Mouse (Mus musculus) embryonic fibroblast, embryonic 13.5 days (primary cell): ENCODE measurements around the gene Gusb. TPM values are rescaled to one million over a fixed set of nuclear protein-coding genes. Genes with fewer than 3 reads are reported as not detected.

Source experiments
- H3K27ac ChIP-seq: 2 replicates; pipeline ENCODE4 v1.5.1; 2012; ENCODE audit warnings: low read length, control low read depth, inconsistent platforms; ENCODE audit not compliant: insufficient read depth
- H3K4me1 ChIP-seq: 2 replicates; pipeline ENCODE4 v1.6.1; 2011; ENCODE audit warnings: low read length; ENCODE audit not compliant: control insufficient read depth, insufficient read depth
- H3K4me3 ChIP-seq: 2 replicates; pipeline ENCODE4 v1.5.1; 2011; ENCODE audit warnings: mild to moderate bottlenecking, control low read depth, low read length; ENCODE audit not compliant: insufficient read depth
- CTCF ChIP-seq: IDR thresholded peaks from 2 replicates; pipeline ENCODE4 v1.5.1; 2011; ENCODE audit warnings: mild to moderate bottlenecking, control low read depth, low read length, moderate library complexity, borderline replicate concordance; ENCODE audit not compliant: insufficient read depth
- POLR2A ChIP-seq: IDR thresholded peaks from 2 replicates; pipeline ENCODE4 v1.6.1; 2011; ENCODE audit warnings: low read depth, mild to moderate bottlenecking, control low read depth, low read length, moderate library complexity
- polyA plus RNA-seq: library from polyadenylated mRNA; stranded (reverse); fragments of >200 nt; gene quantifications from 2 replicates; pipeline ENCODE4 v1.2.4, GENCODE M21; 2011; ENCODE audit warnings: low read depth; ENCODE audit not compliant: missing spikeins, insufficient read length

Gene Gusb
- polyA plus RNA-seq, 1 experiment, result 43.4 TPM

GRCm38 (mm10) chr5:130023767-130024539 is 21.1 kb upstream of the Gusb start:
- peaks cover 4% of the 10 kb centered on the region for H3K4me1 ChIP-seq
- H3K27ac ChIP-seq, result no peak overlapping the region
- H3K4me3 ChIP-seq, result peak overlapping the region; percentile 84
- TF ChIP-seq POLR2A (peak; percentile 90), CTCF (peak; percentile 75; the same call in 1 of the 2 replicates)

- Histone ChIP-seq H3K4me1 (peaks cover 4% of the 10 kb centered on the region), H3K4me3 (peak overlapping the region; percentile 16), H3K27ac (no peak overlapping the region)
- no peak for TF ChIP-seq CTCF
Measured at GRCm38 (mm10) chr5:130023067-130023766, 20.4 kb upstream of the Gusb start.

- H3K27ac ChIP-seq, result no peak overlapping the region
- no peak overlapping the region for H3K4me3 ChIP-seq
- no peak for TF ChIP-seq POLR2A
- no peak for TF ChIP-seq CTCF
- peaks cover 4% of the 10 kb centered on the region for H3K4me1 ChIP-seq
Measured at GRCm38 (mm10) chr5:130022366-130022765, 19.5 kb upstream of the Gusb start.

GRCm38 (mm10) chr5:130021361-130021966 is 18.6 kb upstream of the Gusb start:
- H3K27ac ChIP-seq, result no peak overlapping the region
- no peak overlapping the region for H3K4me3 ChIP-seq
- H3K4me1 ChIP-seq, result peaks cover 4% of the 10 kb centered on the region
- TF ChIP-seq POLR2A (no peak), CTCF (no peak)

GRCm38 (mm10) chr5:130019461-130019860 is 16.6 kb upstream of the Gusb start:
- Histone ChIP-seq H3K27ac (no peak overlapping the region), H3K4me1 (peaks cover 4% of the 10 kb centered on the region), H3K4me3 (no peak overlapping the region)
- TF ChIP-seq POLR2A (no peak), CTCF (no peak)

GRCm38 (mm10) chr5:130015104-130015503 is 12.3 kb upstream of the Gusb start:
- no peaks in the 10 kb centered on the region for H3K4me1 ChIP-seq
- TF ChIP-seq CTCF (no peak), POLR2A (no peak)
- no peak overlapping the region for H3K4me3 ChIP-seq
- no peak overlapping the region for H3K27ac ChIP-seq

GRCm38 (mm10) chr5:130010961-130011360 is 8.1 kb upstream of the Gusb start:
- TF ChIP-seq CTCF (peak; percentile 16; the same call in 1 of the 2 replicates), POLR2A (no peak)

GRCm38 (mm10) chr5:130009784-130010183 is 6.9 kb upstream of the Gusb start:
- Histone ChIP-seq H3K27ac (no peak overlapping the region), H3K4me1 (no peaks in the 10 kb centered on the region), H3K4me3 (no peak overlapping the region)
- TF ChIP-seq CTCF, result no peak
- no peak for TF ChIP-seq POLR2A

More at GRCm38 (mm10) chr5:130010961-130011360, 8.1 kb upstream of the Gusb start:
- Histone ChIP-seq H3K4me1 (no peaks in the 10 kb centered on the region), H3K27ac (no peak overlapping the region), H3K4me3 (no peak overlapping the region)

- H3K4me1 ChIP-seq, result 0 out of 2 replicates have a peak, but pooled peaks cover 1% of the 10 kb centered on the region
- no peak for TF ChIP-seq CTCF
- no peak for TF ChIP-seq POLR2A
- H3K4me3 ChIP-seq, result no peak overlapping the region
- no peak overlapping the region for H3K27ac ChIP-seq
Measured at GRCm38 (mm10) chr5:130008034-130008590, 5.3 kb upstream of the Gusb start.

GRCm38 (mm10) chr5:130007344-130007743 is 4.5 kb upstream of the Gusb start:
- Histone ChIP-seq H3K4me3 (no peak overlapping the region), H3K27ac (no peak overlapping the region), H3K4me1 (0 out of 2 replicates have a peak, but pooled peaks cover 2% of the 10 kb centered on the region)
- TF ChIP-seq POLR2A (no peak), CTCF (no peak)
